Mouse (Mus musculus): ENCODE measurements at regions not wholly inside any gene's neighbourhood (a gene's known extent, or its start where the extent isn't known, plus 50 kb on each side); places are given as distances from the start of the nearest gene placed in this dataset.

GRCm38 (mm10) chr3:6683679-6684078 is 63.4 kb upstream of the 1700008P02Rik start:
- DNase-seq (ENCODE audit: low read depth, low spot score): no peak

GRCm38 (mm10) chr3:6681411-6681810 is 61.2 kb upstream of the 1700008P02Rik start:
- DNase-seq (ENCODE audit: low read depth, low spot score): no peak

- DNase-seq (ENCODE audit: low read depth, low spot score): no peak
Measured at GRCm38 (mm10) chr3:6676382-6676781, 56.1 kb upstream of the 1700008P02Rik start.

GRCm38 (mm10) chr3:6675354-6675753 is 55.1 kb upstream of the 1700008P02Rik start:
- DNase-seq (ENCODE audit: low read depth, low spot score): peak; percentile 9
